Mouse (Mus musculus) embryonic facial prominence, embryonic 11.5 days (tissue): ENCODE results near the gene Fkbp1a. TPM values are rescaled to one million over a fixed set of nuclear protein-coding genes. Genes with fewer than 3 reads are reported as not detected.

Experiments used
- ATAC-seq: fragments of 200-750 bp; cut with Nextera tagmentation; replicated peaks from 2 replicates; pipeline ENCODE4 v1.8.0; 2017; ENCODE audit warnings: low read depth; ENCODE audit not compliant: insufficient number of reproducible peaks, low FRiP score, low TSS enrichment
- DNase-seq: peaks from one replicate; pipeline ENCODE4 v3.0.0-alpha.2; 2015; ENCODE audit warnings: low spot score
- H3K27ac ChIP-seq: fragments of 300-500 bp; sonication (generic); replicated peaks from 2 replicates; pipeline ENCODE4 v1.5.1; 2014; ENCODE audit warnings: mild to moderate bottlenecking, low read depth, low read length, control low read depth
- H3K27me3 ChIP-seq: fragments of 300-500 bp; sonication (generic); 2 replicates; pipeline ENCODE4 v1.6.1; 2014; ENCODE audit warnings: mild to moderate bottlenecking, low read length, moderate library complexity, mixed read lengths; ENCODE audit not compliant: control insufficient read depth, insufficient read depth
- H3K36me3 ChIP-seq: fragments of 300-500 bp; sonication (generic); replicated peaks from 2 replicates; pipeline ENCODE4 v1.6.1; 2014; ENCODE audit warnings: low read depth, mild to moderate bottlenecking, low read length, moderate library complexity, mixed read lengths; ENCODE audit not compliant: control insufficient read depth, insufficient read depth
- H3K4me1 ChIP-seq: fragments of 300-500 bp; sonication (generic); 2 replicates; pipeline ENCODE4 v1.6.1; 2014; ENCODE audit warnings: low read length, mixed read lengths; ENCODE audit not compliant: control insufficient read depth, insufficient read depth
- H3K4me2 ChIP-seq: fragments of 300-500 bp; sonication (generic); 2 replicates; pipeline ENCODE4 v1.6.1; 2014; ENCODE audit warnings: low read depth, mild to moderate bottlenecking, control low read depth, low read length, moderate library complexity
- H3K4me3 ChIP-seq: fragments of 300-500 bp; sonication (generic); 2 replicates; pipeline ENCODE4 v1.5.1; 2014; ENCODE audit warnings: low read depth, low read length, control low read depth
- H3K9ac ChIP-seq: fragments of 300-500 bp; sonication (generic); replicated peaks from 2 replicates; pipeline ENCODE4 v1.6.1; 2014; ENCODE audit warnings: mild to moderate bottlenecking, control low read depth, low read length
- H3K9me3 ChIP-seq: fragments of 300-500 bp; sonication (generic); replicated peaks from 2 replicates; pipeline ENCODE4 v1.6.1; 2016; ENCODE audit warnings: mild to moderate bottlenecking, low read length, inconsistent platforms, mixed read lengths; ENCODE audit not compliant: control insufficient read depth
- WGBS: fragments of 180-500 bp; shearing (Covaris S2); extraction: QIAGEN DNeasy Blood & Tissue Kit; methylation state at CpG from one replicate; pipeline ENCODE4 v1.1.7; 2014; 5-methylcytosine and 5-hydroxymethylcytosine counted together
- polyA plus RNA-seq: library from polyadenylated mRNA; unstranded; fragments of >200 nt; fragmentation: Nextera tagmentation; extraction: Ambion mirVana; gene quantifications from 2 replicates; pipeline ENCODE4 v1.2.1, GENCODE M21; 2014

Fkbp1a gene
- polyA plus RNA-seq, 1 experiment from 2014 or later = 583 TPM

DNA sequence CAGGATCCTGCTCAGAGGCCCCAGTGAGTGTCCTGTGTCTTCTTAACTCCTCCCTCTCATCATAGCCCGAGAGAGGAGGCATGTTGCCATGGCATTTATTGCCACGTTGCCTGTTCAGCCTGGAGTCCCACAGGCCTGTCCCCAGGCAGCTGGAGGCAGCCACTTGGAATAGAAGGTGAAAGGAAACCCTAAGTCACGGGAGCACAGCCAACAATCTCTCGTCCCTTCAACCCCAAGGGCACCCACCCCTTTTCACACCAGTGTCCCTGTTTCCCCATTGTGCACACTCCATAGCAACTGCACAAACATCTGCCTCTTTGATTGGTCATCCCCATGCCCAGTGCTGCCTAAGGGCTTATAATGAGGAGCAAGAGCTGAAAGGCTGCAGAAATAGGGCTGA, 61.3 kb downstream of the Fkbp1a start:
- no peaks in the 10 kb centered on the region for H3K4me1 ChIP-seq
- H3K27ac ChIP-seq = no peak overlapping the region

DNA sequence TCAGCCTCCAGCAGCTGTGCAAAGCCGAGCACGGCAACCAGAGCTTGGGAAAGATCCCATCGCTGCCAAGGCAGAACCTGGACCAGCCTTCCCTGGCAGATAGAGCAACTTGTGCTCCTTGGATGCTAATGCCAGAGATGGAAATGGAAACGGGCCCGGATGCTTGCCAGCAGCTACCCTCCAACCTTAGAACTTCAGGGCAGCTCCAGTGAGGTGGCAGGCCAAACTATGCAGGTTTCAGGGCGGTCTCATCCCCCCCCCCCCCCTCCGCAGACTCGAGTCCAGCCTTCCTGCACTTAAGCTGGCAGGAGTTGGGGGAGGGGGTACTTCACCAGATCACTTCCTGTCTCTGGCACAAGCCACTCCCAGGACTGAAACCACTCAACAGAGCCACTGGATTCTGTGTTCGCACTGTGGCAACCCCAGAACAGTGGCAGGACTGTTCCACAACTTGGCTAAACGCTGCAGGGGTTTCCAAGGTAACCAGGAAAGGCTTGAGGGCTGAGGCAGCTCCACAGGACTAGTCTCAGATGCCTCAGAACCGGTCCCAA, 63.2 kb downstream of the Fkbp1a start:
- H3K4me3 ChIP-seq = no peak overlapping the region
- DNase-seq = peak; percentile 63
- 40% methylated on average over 10 of the region's 11 CpGs for WGBS
- H3K27ac ChIP-seq = no peak overlapping the region
- H3K36me3 ChIP-seq = no peaks in the 10 kb centered on the region
- no peak overlapping the region; the same call in 1 of the 2 replicates for H3K9ac ChIP-seq
- H3K27me3 ChIP-seq = no peaks in the 10 kb centered on the region
- no peak overlapping the region for H3K4me2 ChIP-seq
- no peaks in the 10 kb centered on the region for H3K4me1 ChIP-seq
- no peaks in the 10 kb centered on the region for H3K9me3 ChIP-seq
- peak; percentile 75 for ATAC-seq

More for the DNA sequence above, 61.3 kb downstream of the Fkbp1a start:
- no peaks in the 10 kb centered on the region for H3K36me3 ChIP-seq
- H3K27me3 ChIP-seq = no peaks in the 10 kb centered on the region
- WGBS = 44% methylated on average over 4 of the region's 4 CpGs
- no peak overlapping the region for H3K4me2 ChIP-seq
- no peak overlapping the region for H3K9ac ChIP-seq
- no peaks in the 10 kb centered on the region for H3K9me3 ChIP-seq
- DNase-seq = no peak
- ATAC-seq = peak; percentile 63
- no peak overlapping the region for H3K4me3 ChIP-seq

GRCm38 (mm10) chr2:151608435-151608834, 66.2 kb downstream of the Fkbp1a start:
- no peak overlapping the region for H3K4me3 ChIP-seq
- whole genome bisulfite sequencing = 71% methylated on average over 1 of the region's 1 CpGs
- no peaks in the 10 kb centered on the region for H3K9me3 ChIP-seq
- ATAC-seq (no peak), DNase-seq (no peak)
- no peak overlapping the region for H3K27ac ChIP-seq
- H3K9ac ChIP-seq = no peak overlapping the region
- H3K36me3 ChIP-seq = no peaks in the 10 kb centered on the region
- H3K4me2 ChIP-seq = no peak overlapping the region
- no peaks in the 10 kb centered on the region for H3K4me1 ChIP-seq
- H3K27me3 ChIP-seq = no peaks in the 10 kb centered on the region

DNA sequence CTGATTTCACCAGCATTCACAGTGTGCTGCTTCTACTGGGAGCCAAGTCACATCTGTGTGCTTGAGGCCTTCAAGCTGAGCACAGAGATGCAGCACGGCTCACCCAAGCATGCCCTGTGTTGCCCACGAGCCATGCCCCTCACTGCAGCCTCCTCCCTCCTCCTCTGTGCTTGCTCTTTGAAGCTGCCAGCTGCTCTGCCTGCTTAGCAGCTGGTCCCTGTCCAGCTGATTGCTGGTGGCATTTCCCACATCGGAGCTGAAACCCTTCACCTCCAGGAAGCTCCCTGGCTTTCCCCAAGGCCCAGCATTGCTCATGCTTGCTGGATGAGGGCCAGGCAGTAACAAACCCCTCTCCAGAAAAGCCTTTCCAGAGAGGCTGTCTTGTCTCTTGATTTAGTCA, 67.7 kb downstream of the Fkbp1a start:
- ATAC-seq (no peak), DNase-seq (peak; percentile 3)
- Histone ChIP-seq H3K4me2 (no peak overlapping the region), H3K36me3 (no peaks in the 10 kb centered on the region), H3K9ac (no peak overlapping the region), H3K4me1 (no peaks in the 10 kb centered on the region), H3K4me3 (no peak overlapping the region), H3K9me3 (no peaks in the 10 kb centered on the region), H3K27me3 (no peaks in the 10 kb centered on the region), H3K27ac (no peak overlapping the region)
- 52% methylated on average over 3 of the region's 3 CpGs for WGBS

Other genes with a start within 250 kb of the Fkbp1a start
- gene 4921509C19Rik, start 66.3 kb upstream of the Fkbp1a start, polyA plus RNA-seq = not detected in 2 replicates
- gene Nsfl1c, start 48.3 kb upstream of the Fkbp1a start, polyA plus RNA-seq = 301 and 304 TPM in 2 replicates
- 0.59 and 1.0 TPM in 2 replicates for gene Sdcbp2, start 30.1 kb downstream of the Fkbp1a start, polyA plus RNA-seq
- gene Snph, start 90.1 kb downstream of the Fkbp1a start, polyA plus RNA-seq = 0.72 and 1.1 TPM in 2 replicates
- gene Rad21l, start 126.0 kb downstream of the Fkbp1a start, polyA plus RNA-seq = 0.13 TPM in 1 of 2 replicates, not detected in the other
- gene Tmem74b, start 159.5 kb downstream of the Fkbp1a start, polyA plus RNA-seq = 2.4 and 2.7 TPM in 2 replicates
- gene Psmf1, start 201.7 kb downstream of the Fkbp1a start, polyA plus RNA-seq = 45.8 and 46.8 TPM in 2 replicates